Mouse (Mus musculus) erythroblast, embryonic 14.5 days (primary cell): Measurements from ENCODE around the gene Gm21983. TPM values are rescaled to one million over a fixed set of nuclear protein-coding genes. Genes with fewer than 3 reads are reported as not detected.

ENCODE experiments used
- H3K27me3 ChIP-seq: 2 replicates; pipeline ENCODE4 v1.6.1; 2012; ENCODE audit warnings: inconsistent platforms; ENCODE audit not compliant: control insufficient read depth
- H3K36me3 ChIP-seq: 2 replicates; pipeline ENCODE4 v1.6.1; 2012; ENCODE audit warnings: mild to moderate bottlenecking, inconsistent platforms; ENCODE audit not compliant: control insufficient read depth
- H3K4me1 ChIP-seq: 2 replicates; pipeline ENCODE4 v1.6.1; 2012; ENCODE audit warnings: inconsistent platforms; ENCODE audit not compliant: control insufficient read depth
- H3K4me3 ChIP-seq: replicated peaks from 2 replicates; pipeline ENCODE3; 2012; ENCODE audit warnings: moderate library complexity, mild to moderate bottlenecking, inconsistent platforms
- H3K9me3 ChIP-seq: 2 replicates; pipeline ENCODE4 v1.6.1; 2012; ENCODE audit warnings: low read length, inconsistent platforms, mixed read lengths; ENCODE audit not compliant: control insufficient read depth
- GATA1 ChIP-seq: IDR thresholded peaks from 2 replicates; pipeline ENCODE4 v1.6.1; 2012; ENCODE audit warnings: low read length, inconsistent platforms, mixed read lengths
- TAL1 ChIP-seq: IDR thresholded peaks from 3 replicates; pipeline ENCODE4 v1.6.1; 2012; ENCODE audit warnings: low read length, inconsistent platforms, mixed read lengths
- polyA plus RNA-seq: library from polyadenylated mRNA; stranded (reverse); fragments of >175 nt; gene quantifications from 2 replicates; pipeline ENCODE4 v1.2.3, GENCODE M21; 2012

Gm21983 gene
- polyA plus RNA-seq, 1 experiment, result not detected

- H3K36me3 ChIP-seq, result no peaks in the 10 kb centered on the region
- no peaks in the 10 kb centered on the region for H3K27me3 ChIP-seq
- H3K9me3 ChIP-seq, result peaks cover 2% of the 10 kb centered on the region; the same call in 1 of the 2 replicates
- no peak overlapping the region for H3K4me3 ChIP-seq
- TF ChIP-seq TAL1, result no peak
- no peak for TF ChIP-seq GATA1
- no peaks in the 10 kb centered on the region; the same call in 1 of the 2 replicates for H3K4me1 ChIP-seq
Observed at GRCm38 (mm10) chr7:27128162-27128561, 52.7 kb downstream of the Gm21983 start.

DNA sequence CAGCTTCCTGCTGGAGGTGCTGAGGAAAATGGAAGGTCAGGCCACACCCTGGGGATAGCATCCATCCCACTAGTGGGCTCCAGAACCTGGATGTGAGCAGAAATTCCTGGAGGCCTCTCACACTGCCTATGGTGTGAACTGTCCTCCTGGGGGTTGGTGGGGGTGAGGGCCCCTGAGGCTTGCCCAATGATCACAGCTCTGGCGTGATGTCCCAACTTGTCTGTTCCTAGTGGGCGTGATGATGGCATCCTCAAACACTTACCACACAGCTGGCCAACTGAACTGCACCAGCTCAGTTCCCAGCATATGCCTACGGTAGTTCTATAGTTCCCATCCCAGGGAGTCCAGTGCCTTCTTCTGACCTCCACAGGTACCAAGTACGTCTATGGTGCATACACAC lies 55.9 kb downstream of the Gm21983 start:
- no peaks in the 10 kb centered on the region for H3K36me3 ChIP-seq
- no peaks in the 10 kb centered on the region for H3K9me3 ChIP-seq
- H3K4me3 ChIP-seq, result no peak overlapping the region
- TF ChIP-seq GATA1, result no peak
- TF ChIP-seq TAL1, result no peak
- H3K27me3 ChIP-seq, result no peaks in the 10 kb centered on the region
- H3K4me1 ChIP-seq, result no peaks in the 10 kb centered on the region

GRCm38 (mm10) chr7:27124305-27124832 lies 56.5 kb downstream of the Gm21983 start:
- H3K4me3 ChIP-seq, result no peak overlapping the region
- H3K27me3 ChIP-seq, result no peaks in the 10 kb centered on the region
- H3K9me3 ChIP-seq, result no peaks in the 10 kb centered on the region
- TF ChIP-seq TAL1 (no peak), GATA1 (no peak)
- no peaks in the 10 kb centered on the region for H3K36me3 ChIP-seq
- no peaks in the 10 kb centered on the region for H3K4me1 ChIP-seq

DNA sequence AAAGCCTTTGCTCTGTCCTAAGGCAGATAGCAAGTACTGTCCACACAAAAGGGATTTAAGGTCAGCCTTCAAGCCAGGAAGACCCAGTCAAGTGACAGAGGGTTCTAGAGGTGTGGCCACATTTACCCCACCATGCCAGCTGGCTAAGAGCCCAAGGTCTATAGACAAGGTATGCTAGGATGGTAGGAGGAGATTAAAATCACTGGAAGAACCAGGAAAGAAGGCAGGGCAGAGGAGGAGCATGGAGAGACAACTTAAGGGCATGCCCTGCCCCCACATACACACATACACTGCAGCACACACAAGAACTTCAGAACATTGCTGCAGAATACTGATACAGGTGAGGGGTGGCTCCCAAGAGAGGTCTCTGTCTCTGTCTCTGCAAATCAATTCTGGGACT lies 61.2 kb downstream of the Gm21983 start, which contains the start of gene Cyp2f2:
Cyp2f2 (plus strand) TSS at position 234 of the 400 bp plus-strand sequence.
- Histone ChIP-seq H3K4me1 (no peaks in the 10 kb centered on the region), H3K9me3 (no peaks in the 10 kb centered on the region), H3K36me3 (no peaks in the 10 kb centered on the region), H3K27me3 (no peaks in the 10 kb centered on the region), H3K4me3 (no peak within 1 kb of the TSS)
- TF ChIP-seq GATA1 (no peak), TAL1 (no peak)

Other genes with a start within 250 kb of the Gm21983 start
- gene Cyp2a22, start 241.7 kb downstream of the Gm21983 start, polyA plus RNA-seq, result 0.02 TPM in 1 of 2 replicates, not detected in the other
- not detected in 2 replicates for gene Cyp2a12, start 152.0 kb downstream of the Gm21983 start, polyA plus RNA-seq
- not detected in 2 replicates for gene Cyp2f2, start 61.2 kb downstream of the Gm21983 start, polyA plus RNA-seq
- not detected in 2 replicates for gene Cyp2t4, start 27.4 kb downstream of the Gm21983 start, polyA plus RNA-seq
- 4.2 and 5.2 TPM in 2 replicates for gene Egln2, start 14.3 kb downstream of the Gm21983 start, polyA plus RNA-seq
- 12.0 and 13.5 TPM in 2 replicates for gene Rab4b, start 2.2 kb downstream of the Gm21983 start, polyA plus RNA-seq
- not detected in 2 replicates for gene Mia, start 71 bp upstream of the Gm21983 start, polyA plus RNA-seq
- gene BC024978, start 14.7 kb upstream of the Gm21983 start, polyA plus RNA-seq, result 0.16 and 0.19 TPM in 2 replicates
- 33.0 and 34.3 TPM in 2 replicates for gene Snrpa, start 15.2 kb upstream of the Gm21983 start, polyA plus RNA-seq
- 0.12 TPM in 2 replicates for gene Itpkc, start 47.6 kb upstream of the Gm21983 start, polyA plus RNA-seq
- 2.7 and 2.8 TPM in 2 replicates for gene Coq8b, start 51.9 kb upstream of the Gm21983 start, polyA plus RNA-seq
- 0.09 and 0.19 TPM in 2 replicates for gene Numbl, start 77.3 kb upstream of the Gm21983 start, polyA plus RNA-seq
- 0.01 and 0.03 TPM in 2 replicates for gene Ltbp4, start 156.6 kb upstream of the Gm21983 start, polyA plus RNA-seq
- 13.0 and 15.9 TPM in 2 replicates for gene Shkbp1, start 174.9 kb upstream of the Gm21983 start, polyA plus RNA-seq
- not detected in 2 replicates for gene Gm20479, start 176.3 kb upstream of the Gm21983 start, polyA plus RNA-seq